9 mouse cellular contexts compared by ENCODE assay signal in genomic region chr6:86370093-86370713, GRCm38 (mm10). TPM values are rescaled to one million over a fixed set of nuclear protein-coding genes. Genes with fewer than 3 reads are reported as not detected.
DNase-seq lines count a peak whose midpoint lies in the region; ATAC-seq and TF ChIP-seq lines count a peak whose summit lies in the region.
"Had no signal": no experiment of that assay in that cellular context is flagged by ENCODE, and none has a peak within 500 bp of the region (broad histone marks: within the 10 kb centered on the region; RNA-seq: fewer than 3 reads in every experiment).

No protein-coding gene starts in this region.

- no peaks in the 10 kb centered on the region for H3K27me3 ChIP-seq in lung, embryonic 14.5 days (ENCODE audit: insufficient read depth, low read length)
- H3K27me3 ChIP-seq in hindbrain, postnatal 0 days (ENCODE audit: insufficient read depth, low read length) = no peaks in the 10 kb centered on the region
- no peaks in the 10 kb centered on the region for H3K27me3 ChIP-seq in midbrain, embryonic 12.5 days

- H3K27ac ChIP-seq in lung, embryonic 14.5 days (ENCODE audit: low read depth) = peak overlapping the region; percentile 87; the same call in 1 of the 2 replicates
- peak overlapping the region; percentile 83 for H3K27ac ChIP-seq in hindbrain, postnatal 0 days
- peak overlapping the region; percentile 92 for H3K27ac ChIP-seq in midbrain, embryonic 12.5 days (replicated peaks)

- peaks cover 26% of the 10 kb centered on the region for H3K36me3 ChIP-seq in lung, embryonic 14.5 days (ENCODE audit: insufficient read depth)
- H3K36me3 ChIP-seq in hindbrain, postnatal 0 days (ENCODE audit: insufficient read depth, low read length) = no peaks in the 10 kb centered on the region
- H3K36me3 ChIP-seq in midbrain, embryonic 12.5 days = peaks cover 12% of the 10 kb centered on the region; the same call in 1 of the 2 replicates

- H3K4me1 ChIP-seq in lung, embryonic 14.5 days (ENCODE audit: insufficient read depth) = peaks cover 5% of the 10 kb centered on the region; the same call in 1 of the 2 replicates
- H3K4me1 ChIP-seq in hindbrain, postnatal 0 days (ENCODE audit: insufficient read depth, low read length) = peaks cover 20% of the 10 kb centered on the region; the same call in 1 of the 2 replicates
- peaks cover 33% of the 10 kb centered on the region for H3K4me1 ChIP-seq in midbrain, embryonic 12.5 days

- peak overlapping the region; percentile 85 for H3K4me3 ChIP-seq in lung, embryonic 14.5 days (ENCODE audit: low read depth, low read length)
- no peak overlapping the region for H3K4me3 ChIP-seq in hindbrain, postnatal 0 days (ENCODE audit: low read length)
- H3K4me3 ChIP-seq in midbrain, embryonic 12.5 days = peak overlapping the region; percentile 69

- peak overlapping the region; percentile 63 for H3K9ac ChIP-seq in lung, embryonic 14.5 days
- H3K9ac ChIP-seq in hindbrain, postnatal 0 days (replicated peaks; ENCODE audit: low read length) = peak overlapping the region; percentile 80
- H3K9ac ChIP-seq in midbrain, embryonic 12.5 days (replicated peaks) = peak overlapping the region; percentile 66

- H3K9me3 ChIP-seq in lung, embryonic 14.5 days (ENCODE audit: low read depth, low read length) = no peaks in the 10 kb centered on the region
- H3K9me3 ChIP-seq in hindbrain, postnatal 0 days (ENCODE audit: low read length) = no peaks in the 10 kb centered on the region
- no peaks in the 10 kb centered on the region for H3K9me3 ChIP-seq in midbrain, embryonic 12.5 days

- 58% methylated on average over 3 of the region's 3 CpGs for WGBS in lung, embryonic 14.5 days
- 56% methylated on average over 3 of the region's 3 CpGs for WGBS in hindbrain, postnatal 0 days
- WGBS in midbrain, embryonic 12.5 days = 65% methylated on average over 3 of the region's 3 CpGs

- peak overlapping the region; percentile 94 for H3K4me2 ChIP-seq in lung, embryonic 14.5 days
- H3K4me2 ChIP-seq in hindbrain, postnatal 0 days (ENCODE audit: low read depth, low read length) = peak overlapping the region; percentile 87
- peak overlapping the region; percentile 73 for H3K4me2 ChIP-seq in midbrain, embryonic 12.5 days (replicated peaks)

- peak; percentile 34 for DNase-seq in lung, embryonic 14.5 days
- DNase-seq in lung, postnatal 14 days = no peak
- DNase-seq in c-Kit-negative CD71-positive TER-119-positive erythroid progenitor cells, embryonic 14.5 days (ENCODE audit: low read depth, low spot score) = peak; percentile 49
- DNase-seq in hindbrain, postnatal 0 days (ENCODE audit: low spot score) = no peak
- DNase-seq in ovary, postnatal 10 days (ENCODE audit: low spot score) = no peak

- ATAC-seq in lung, embryonic 14.5 days (ENCODE audit: insufficient read depth) = no peak
- no peak for ATAC-seq in hindbrain, postnatal 0 days
- no peak for ATAC-seq in midbrain, embryonic 12.5 days (ENCODE audit: low FRiP score, low read depth)
- no peak for ATAC-seq in frontal cortex, adult (ENCODE audit: low TSS enrichment)
- no peak for ATAC-seq in monocyte, adult 5-6 weeks (replicated peaks; ENCODE audit: insufficient number of reproducible peaks, low FRiP score, low TSS enrichment, poor library complexity, severe bottlenecking)

- peak; percentile 43 for TF ChIP-seq CTCF in lung, embryonic 14.5 days (IDR thresholded peaks at IDR 0.05; ENCODE audit: low read depth)
- TF ChIP-seq CTCF in hindbrain, postnatal 0 days (IDR thresholded peaks at IDR 0.05; ENCODE audit: low read depth) = peak; percentile 30

RNA-seq across cellular contexts. Expression of gene Snrpg, which starts 0.9 kb away (rescaled TPM):
- polyA plus RNA-seq in lung, embryonic 14.5 days (2014; fragmentation: Nextera tagmentation; extraction: Ambion mirVana) = 723 and 735 TPM in 2 replicates
- 45.1 and 48.1 TPM in 2 replicates for total RNA-seq in hindbrain, postnatal 0 days (2014; rRNA removed)
- polyA plus RNA-seq in hindbrain, postnatal 0 days (2015; fragmentation: Nextera tagmentation; extraction: Ambion mirVana) = 278 and 289 TPM in 2 replicates
- polyA plus RNA-seq in midbrain, embryonic 12.5 days (2016; fragmentation: Nextera tagmentation; extraction: Ambion mirVana) = 580 and 612 TPM in 2 replicates
- 46.0 to 69.5 TPM (median 61.3 TPM) in 3 replicates for total RNA-seq in monocyte, adult 5-6 weeks (2017)

RNA-seq across cellular contexts. Expression of gene Fam136a, which starts 4.8 kb away (rescaled TPM):
- polyA plus RNA-seq in lung, embryonic 14.5 days (2014; fragmentation: Nextera tagmentation; extraction: Ambion mirVana) = 129 and 130 TPM in 2 replicates
- 42.2 and 48.2 TPM in 2 replicates for total RNA-seq in hindbrain, postnatal 0 days (2014; rRNA removed)
- 63.7 and 64.6 TPM in 2 replicates for polyA plus RNA-seq in hindbrain, postnatal 0 days (2015; fragmentation: Nextera tagmentation; extraction: Ambion mirVana)
- polyA plus RNA-seq in midbrain, embryonic 12.5 days (2016; fragmentation: Nextera tagmentation; extraction: Ambion mirVana) = 118 and 120 TPM in 2 replicates
- total RNA-seq in monocyte, adult 5-6 weeks (2017) = 10.1 to 17.5 TPM (median 14.1 TPM) in 3 replicates

RNA-seq across cellular contexts. Expression of gene Pcyox1, which starts 26.8 kb away (rescaled TPM):
- polyA plus RNA-seq in lung, embryonic 14.5 days (2014; fragmentation: Nextera tagmentation; extraction: Ambion mirVana) = 83.5 and 88.1 TPM in 2 replicates
- total RNA-seq in hindbrain, postnatal 0 days (2014; rRNA removed) = 74.3 and 80.9 TPM in 2 replicates
- 102 and 104 TPM in 2 replicates for polyA plus RNA-seq in hindbrain, postnatal 0 days (2015; fragmentation: Nextera tagmentation; extraction: Ambion mirVana)
- polyA plus RNA-seq in midbrain, embryonic 12.5 days (2016; fragmentation: Nextera tagmentation; extraction: Ambion mirVana) = 128 and 129 TPM in 2 replicates
- total RNA-seq in monocyte, adult 5-6 weeks (2017) = 31.6 to 40.4 TPM (median 36.6 TPM) in 3 replicates

RNA-seq across cellular contexts. Expression of gene Tia1, which starts 33.8 kb away (rescaled TPM):
- 208 and 219 TPM in 2 replicates for polyA plus RNA-seq in lung, embryonic 14.5 days (2014; fragmentation: Nextera tagmentation; extraction: Ambion mirVana)
- total RNA-seq in hindbrain, postnatal 0 days (2014; rRNA removed) = 138 and 148 TPM in 2 replicates
- 190 and 211 TPM in 2 replicates for polyA plus RNA-seq in hindbrain, postnatal 0 days (2015; fragmentation: Nextera tagmentation; extraction: Ambion mirVana)
- polyA plus RNA-seq in midbrain, embryonic 12.5 days (2016; fragmentation: Nextera tagmentation; extraction: Ambion mirVana) = 356 and 362 TPM in 2 replicates
- 51.4 to 98.7 TPM (median 74.8 TPM) in 3 replicates for total RNA-seq in monocyte, adult 5-6 weeks (2017)

RNA-seq across cellular contexts. Expression of gene Gm44790, which starts 56.3 kb away (rescaled TPM):
- 0.72 TPM in 1 of 2 replicates, not detected in the other for polyA plus RNA-seq in lung, embryonic 14.5 days (2014; fragmentation: Nextera tagmentation; extraction: Ambion mirVana)
- not detected in 2 replicates for total RNA-seq in hindbrain, postnatal 0 days (2014; rRNA removed)
- polyA plus RNA-seq in hindbrain, postnatal 0 days (2015; fragmentation: Nextera tagmentation; extraction: Ambion mirVana) = not detected in 2 replicates
- polyA plus RNA-seq in midbrain, embryonic 12.5 days (2016; fragmentation: Nextera tagmentation; extraction: Ambion mirVana) = 0.68 and 0.81 TPM in 2 replicates
- total RNA-seq in monocyte, adult 5-6 weeks (2017) = 2.7 to 6.8 TPM in 2 of 3 replicates, not detected in the other
- total RNA-seq: hematopoietic stem cell, adult 5-6 weeks had no signal

Comparison
In these comparisons a context has a peak if more than half of its experiments do, and no peak if none do; other contexts are left out.
1. DNase-seq: peak in lung, embryonic 14.5 days (single experiment) and c-Kit-negative CD71-positive TER-119-positive erythroid progenitor cells, embryonic 14.5 days (single experiment); none in lung, postnatal 14 days (single experiment), hindbrain, postnatal 0 days (single experiment) and ovary, postnatal 10 days (single experiment).
2. Peak in every context shown above with its lines, with median percentiles within 50 percentile points of each other: H3K27ac ChIP-seq, H3K4me2 ChIP-seq and H3K9ac ChIP-seq.